Mouse (Mus musculus) left cerebral cortex, adult 6 months (tissue): ENCODE results near the gene Akr1a1. TPM values are rescaled to one million over a fixed set of nuclear protein-coding genes. Genes with fewer than 3 reads are reported as not detected.

ENCODE experiments used
- long read RNA-seq, 2 experiments: library from polyadenylated mRNA; unstranded; transcript quantifications; one replicate each; pipeline ENCODE4 v2.0.0; 2019 to 2020
- polyA plus RNA-seq: library from polyadenylated mRNA; unstranded; fragments of <200 nt; fragmentation: Nextera tagmentation; gene quantifications from 2 replicates; pipeline ENCODE4 v1.2.3, GENCODE M21; 2021

The Akr1a1 gene
- 568 and 624 TPM in 2 replicates for polyA plus RNA-seq
- long read RNA-seq, experiment 1, transcript Akr1a1-201 (9 exons, 1,420 nt), result major isoform, 1,442 of 1,471 reads
- long read RNA-seq, experiment 1, partial matches to known transcripts, result 9 of 1,471 reads
- long read RNA-seq, experiment 1, other reads (novel, unspliced or antisense), result 17 of 1,471 reads
- long read RNA-seq, experiment 2, transcript Akr1a1-201 (9 exons, 1,420 nt), result major isoform, 612 of 674 reads
- long read RNA-seq, experiment 2, partial matches to known transcripts, result 43 of 674 reads
- long read RNA-seq, experiment 2, other reads (novel, unspliced or antisense), result 19 of 674 reads

GRCm38 (mm10) chr4:116650924-116651796 lies at the start of gene Akr1a1:
Gene Akr1a1, minus strand, starts transcription at chr4:116651680.

DNA sequence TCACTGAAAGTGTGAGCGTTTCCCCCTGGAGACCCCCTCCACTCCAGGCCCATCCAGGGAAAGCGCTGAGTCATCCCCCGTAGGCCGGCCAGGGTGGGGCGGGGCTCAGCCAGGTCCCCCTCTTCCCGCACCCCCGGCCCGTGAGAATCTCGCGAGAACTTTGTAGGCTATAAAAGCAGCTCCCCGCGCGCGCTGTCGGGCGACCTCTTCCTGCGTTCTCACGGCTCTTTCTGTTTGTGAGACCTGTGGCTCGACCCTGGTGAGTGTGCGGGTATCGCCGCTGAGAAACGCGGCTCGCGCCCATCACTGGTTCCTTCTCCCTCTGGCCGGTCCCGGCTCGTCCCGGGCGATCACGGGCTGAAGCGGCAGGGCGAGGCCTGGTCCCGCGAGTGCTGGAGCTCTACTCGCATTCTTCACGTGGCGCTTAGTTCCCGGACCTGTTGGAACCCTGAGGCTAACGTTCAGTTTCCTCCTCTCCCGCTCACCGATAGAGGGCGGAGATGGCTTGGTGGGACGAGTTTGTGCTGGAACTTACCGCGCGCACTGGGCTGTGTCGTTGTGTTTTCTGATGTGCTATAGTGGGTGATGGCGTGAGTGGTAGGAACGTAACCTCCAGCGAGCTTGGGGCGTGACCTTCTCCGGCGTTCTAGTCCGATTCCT lies 34.1 kb upstream of the Akr1a1 start, which contains the start of gene Prdx1:
TSS of gene Prdx1 (plus strand) at position 143 of the 660 bp plus-strand sequence.

DNA sequence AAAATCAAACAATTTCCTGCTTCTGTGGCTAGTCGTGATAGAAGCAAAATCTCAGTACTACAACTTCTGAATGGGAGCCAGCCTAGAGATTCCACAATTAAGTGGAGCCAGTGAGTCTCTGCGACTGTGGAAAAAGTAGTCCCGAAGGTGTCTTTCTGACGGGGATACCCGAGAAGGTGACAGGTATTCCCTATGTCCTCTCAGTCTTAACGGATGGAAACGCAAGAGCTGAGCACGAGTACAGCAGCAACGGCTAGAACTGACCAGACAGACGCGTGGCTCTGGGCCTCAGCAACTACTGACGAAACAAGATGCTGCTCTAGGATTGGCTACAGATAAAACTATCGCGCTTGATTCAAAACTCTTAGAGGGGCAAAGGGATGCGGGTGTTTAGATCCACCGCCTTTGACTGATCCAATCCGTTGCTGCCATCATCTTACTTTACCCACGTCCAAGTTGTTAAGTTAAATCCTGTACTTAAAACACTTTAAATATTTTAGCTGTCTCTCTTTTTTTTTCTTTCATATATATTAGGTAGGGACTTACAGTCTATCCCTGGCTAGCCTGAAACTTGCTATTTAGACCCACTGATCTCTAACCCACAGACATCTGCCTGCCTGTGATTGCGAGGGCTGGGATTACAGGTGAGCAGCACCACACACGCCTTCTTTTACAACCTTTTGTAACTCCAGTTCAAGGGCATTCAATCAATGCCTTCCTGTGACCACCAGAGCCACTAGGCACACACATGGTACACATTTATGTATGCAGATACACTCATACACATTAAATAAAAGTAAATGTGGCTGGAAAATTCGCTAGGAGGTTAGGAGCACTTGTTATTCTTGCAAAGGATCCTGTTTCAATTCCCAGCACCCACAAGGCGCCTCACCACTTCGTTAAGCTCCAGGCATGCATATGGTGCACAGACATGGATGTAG lies 23.5 kb downstream of the Akr1a1 start, which contains the start of gene Nasp:
TSS of gene Nasp (minus strand) at position 220 of the 941 bp plus-strand sequence.

DNA sequence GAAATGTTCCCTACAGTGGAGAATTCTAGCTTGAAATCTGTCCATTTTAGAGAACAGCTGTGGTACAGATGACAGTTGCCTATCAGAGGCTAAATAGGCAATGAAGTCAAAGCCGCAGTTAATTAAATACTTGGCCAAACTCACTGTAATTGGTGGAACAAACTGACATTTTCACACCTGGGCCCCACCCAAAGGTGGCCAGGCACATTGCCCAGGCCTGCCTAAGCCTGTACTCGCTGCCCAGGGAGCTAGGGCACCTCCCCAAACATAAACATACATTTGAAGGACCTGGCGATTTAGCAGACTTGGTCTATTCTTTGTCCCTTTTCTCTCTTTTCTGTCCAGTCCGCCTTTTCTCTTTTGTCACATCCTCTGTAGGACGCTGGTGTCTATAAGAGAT lies 55.1 kb downstream of the Akr1a1 start, which contains the start of gene Ccdc17:
TSS of gene Ccdc17 (plus strand) at position 276 of the 400 bp plus-strand sequence.

Other genes with a start within 250 kb of the Akr1a1 start
- 10.1 and 13.0 TPM in 2 replicates for gene Mast2, start 187.5 kb downstream of the Akr1a1 start, polyA plus RNA-seq
- gene Ipp, start 144.1 kb downstream of the Akr1a1 start, polyA plus RNA-seq, result 4.4 and 4.7 TPM in 2 replicates
- 5.1 and 6.1 TPM in 2 replicates for gene Tmem69, start 95.7 kb downstream of the Akr1a1 start, polyA plus RNA-seq
- 5.2 and 5.8 TPM in 2 replicates for gene Gpbp1l1, start 94.0 kb downstream of the Akr1a1 start, polyA plus RNA-seq
- gene Ccdc17, start 55.0 kb downstream of the Akr1a1 start, polyA plus RNA-seq, result 1.8 and 3.2 TPM in 2 replicates
- gene Nasp, start 23.7 kb downstream of the Akr1a1 start, polyA plus RNA-seq, result 4.4 and 6.2 TPM in 2 replicates
- 680 and 725 TPM in 2 replicates for gene Prdx1, start 33.9 kb upstream of the Akr1a1 start, polyA plus RNA-seq
- gene Mmachc, start 56.7 kb upstream of the Akr1a1 start, polyA plus RNA-seq, result 10.1 and 15.4 TPM in 2 replicates
- 4.1 and 4.8 TPM in 2 replicates for gene Ccdc163, start 56.8 kb upstream of the Akr1a1 start, polyA plus RNA-seq
- 2.4 and 2.5 TPM in 2 replicates for gene Tesk2, start 69.3 kb upstream of the Akr1a1 start, polyA plus RNA-seq
- gene Toe1, start 156.0 kb upstream of the Akr1a1 start, polyA plus RNA-seq, result 8.2 and 10.8 TPM in 2 replicates
- 1.2 and 1.4 TPM in 2 replicates for gene Mutyh, start 156.0 kb upstream of the Akr1a1 start, polyA plus RNA-seq
- gene Hpdl, start 170.0 kb upstream of the Akr1a1 start, polyA plus RNA-seq, result 2.2 and 2.4 TPM in 2 replicates
- gene Zswim5, start 225.7 kb upstream of the Akr1a1 start, polyA plus RNA-seq, result 0.75 and 0.85 TPM in 2 replicates